Mouse (Mus musculus): ENCODE data around the gene Hdac9. TPM values are rescaled to one million over a fixed set of nuclear protein-coding genes. Genes with fewer than 3 reads are reported as not detected.

Hdac9 gene
- total and polyA plus RNA-seq, 2 experiments from 2014 or later, result 15.6 to 15.7 TPM

DNA sequence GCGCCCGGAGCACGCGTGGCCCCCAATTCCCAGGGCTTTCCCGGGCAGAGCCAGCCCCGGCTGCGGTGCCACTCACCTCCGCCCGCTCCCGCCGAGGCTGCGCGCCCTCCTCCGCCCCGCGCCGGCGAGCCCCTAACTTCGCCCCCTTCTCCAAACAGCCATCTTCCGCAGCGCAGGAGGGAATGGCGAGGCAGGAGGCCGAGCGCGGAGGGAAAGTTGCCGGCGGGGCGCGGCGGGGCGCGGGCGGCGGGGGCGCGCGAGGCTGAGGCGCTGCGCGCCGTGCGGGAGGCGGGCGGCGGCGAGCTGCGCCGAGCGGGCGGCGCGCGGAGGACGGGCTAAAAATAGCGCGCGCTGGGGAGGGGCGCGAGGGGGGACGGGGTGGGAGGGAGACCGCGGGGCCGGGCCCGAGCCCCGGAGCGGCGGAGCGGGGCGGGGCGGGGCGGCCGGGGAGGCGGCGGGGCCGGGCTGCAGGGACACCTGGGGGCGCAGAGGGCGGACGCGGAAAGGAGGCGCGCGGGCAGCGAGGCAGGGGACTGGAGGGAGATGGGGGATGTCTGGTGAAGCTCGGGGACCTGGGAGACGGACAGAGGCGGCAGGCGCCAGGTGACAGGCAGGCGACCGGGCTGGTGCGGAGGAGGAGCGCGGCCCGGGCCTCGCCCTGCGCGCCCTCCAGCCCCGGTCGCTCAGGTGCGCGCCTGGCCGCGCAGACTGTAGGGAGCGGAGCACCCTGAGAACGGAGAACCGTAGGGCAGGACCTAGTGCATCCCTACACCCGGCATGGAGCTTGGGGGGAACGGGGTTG, 10.0 kb downstream of the Hdac9 start:
- no peaks in the 10 kb centered on the region for H3K9me3 ChIP-seq (replicated peaks; ENCODE audit: control insufficient read depth, low read length)
- no peak overlapping the region for H3K27ac ChIP-seq (ENCODE audit: low read depth)
- no peaks in the 10 kb centered on the region for H3K4me1 ChIP-seq (ENCODE audit: control insufficient read depth, insufficient read depth)
- under 1% methylated on average over 88 of the region's 107 CpGs for WGBS
- H3K9ac ChIP-seq (replicated peaks; ENCODE audit: low read depth, low read length), result peak overlapping the region; percentile 61
- peaks cover 13% of the 10 kb centered on the region for H3K27me3 ChIP-seq (ENCODE audit: control insufficient read depth, insufficient read depth, low read length)
- peak overlapping the region; percentile 97 for H3K4me2 ChIP-seq (ENCODE audit: low read depth, low read length)
- DNase-seq (ENCODE audit: low spot score), result peak; percentile 5
- H3K36me3 ChIP-seq (replicated peaks; ENCODE audit: control insufficient read depth, insufficient read depth, low read length), result no peaks in the 10 kb centered on the region
- no peak for TF ChIP-seq CTCF (IDR thresholded peaks at IDR 0.05; ENCODE audit: low read depth)
- TF ChIP-seq EP300 (IDR thresholded peaks at IDR 0.05; ENCODE audit: low read depth), result no peak
- peak; percentile 81 for ATAC-seq (ENCODE audit: insufficient read depth, low read depth)
- peak overlapping the region; percentile 80 for H3K4me3 ChIP-seq (ENCODE audit: low read depth, low read length)

DNA sequence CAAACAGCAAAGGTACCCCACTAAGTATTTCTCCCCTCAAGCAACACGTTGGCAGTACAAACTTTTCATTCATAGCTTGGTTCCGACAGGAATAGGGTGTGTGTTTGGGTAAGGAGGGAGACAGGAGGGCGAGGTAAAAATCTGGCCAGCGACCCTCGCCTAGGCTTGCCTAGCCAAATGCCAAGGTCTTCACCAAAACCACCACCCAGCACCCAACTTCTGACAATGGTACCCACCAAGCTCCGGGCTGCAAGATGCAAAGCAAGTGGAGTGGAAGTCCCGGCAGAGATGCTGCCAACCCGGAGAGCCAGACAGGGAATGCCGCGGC, 10.6 kb downstream of the Hdac9 start:
- Histone ChIP-seq H3K4me3 (ENCODE audit: low read depth, low read length) (peak overlapping the region; percentile 80), H3K9ac (replicated peaks; ENCODE audit: low read depth, low read length) (peak overlapping the region; percentile 61), H3K36me3 (replicated peaks; ENCODE audit: control insufficient read depth, insufficient read depth, low read length) (no peaks in the 10 kb centered on the region), H3K9me3 (replicated peaks; ENCODE audit: control insufficient read depth, low read length) (no peaks in the 10 kb centered on the region), H3K4me2 (ENCODE audit: low read depth, low read length) (peak overlapping the region; percentile 97), H3K27ac (ENCODE audit: low read depth) (no peak overlapping the region), H3K4me1 (ENCODE audit: control insufficient read depth, insufficient read depth) (no peaks in the 10 kb centered on the region), H3K27me3 (ENCODE audit: control insufficient read depth, insufficient read depth, low read length) (peaks cover 13% of the 10 kb centered on the region)
- 2% methylated on average over 9 of the region's 10 CpGs for WGBS
- DNase-seq (ENCODE audit: low spot score) (no peak), ATAC-seq (ENCODE audit: insufficient read depth, low read depth) (no peak)
- TF ChIP-seq EP300 (IDR thresholded peaks at IDR 0.05; ENCODE audit: low read depth) (no peak), CTCF (IDR thresholded peaks at IDR 0.05; ENCODE audit: low read depth) (no peak)

DNA sequence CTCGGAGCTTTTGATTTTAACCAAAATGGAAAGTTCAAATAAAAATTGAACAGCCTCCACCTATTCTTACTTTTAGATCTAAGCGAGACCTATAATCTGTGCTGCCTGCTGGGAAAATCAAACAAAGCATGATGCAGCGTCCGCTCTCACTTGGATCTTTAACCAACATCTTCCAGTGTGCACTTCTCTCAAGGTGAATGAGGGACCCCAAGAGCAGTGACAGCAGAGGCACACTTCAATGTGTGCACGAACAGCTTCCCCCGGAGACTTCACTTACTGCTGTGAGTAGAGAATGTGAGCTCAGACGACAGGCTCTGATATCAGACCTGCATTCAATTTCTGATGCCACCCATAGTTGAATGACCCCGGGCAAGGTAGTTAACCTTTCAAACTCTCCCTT, 16.7 kb downstream of the Hdac9 start:
- Histone ChIP-seq H3K36me3 (replicated peaks; ENCODE audit: control insufficient read depth, insufficient read depth, low read length) (no peaks in the 10 kb centered on the region), H3K9me3 (replicated peaks; ENCODE audit: control insufficient read depth, low read length) (no peaks in the 10 kb centered on the region), H3K9ac (replicated peaks; ENCODE audit: low read depth, low read length) (no peak overlapping the region), H3K27ac (ENCODE audit: low read depth) (no peak overlapping the region), H3K4me2 (ENCODE audit: low read depth, low read length) (no peak overlapping the region), H3K27me3 (ENCODE audit: control insufficient read depth, insufficient read depth, low read length) (no peaks in the 10 kb centered on the region), H3K4me3 (ENCODE audit: low read depth, low read length) (no peak overlapping the region), H3K4me1 (ENCODE audit: control insufficient read depth, insufficient read depth) (no peaks in the 10 kb centered on the region)
- DNase-seq (ENCODE audit: low spot score) (no peak), ATAC-seq (ENCODE audit: insufficient read depth, low read depth) (no peak)
- 87% methylated on average over 8 of the region's 8 CpGs for WGBS
- TF ChIP-seq CTCF (IDR thresholded peaks at IDR 0.05; ENCODE audit: low read depth) (no peak), EP300 (IDR thresholded peaks at IDR 0.05; ENCODE audit: low read depth) (no peak)

DNA sequence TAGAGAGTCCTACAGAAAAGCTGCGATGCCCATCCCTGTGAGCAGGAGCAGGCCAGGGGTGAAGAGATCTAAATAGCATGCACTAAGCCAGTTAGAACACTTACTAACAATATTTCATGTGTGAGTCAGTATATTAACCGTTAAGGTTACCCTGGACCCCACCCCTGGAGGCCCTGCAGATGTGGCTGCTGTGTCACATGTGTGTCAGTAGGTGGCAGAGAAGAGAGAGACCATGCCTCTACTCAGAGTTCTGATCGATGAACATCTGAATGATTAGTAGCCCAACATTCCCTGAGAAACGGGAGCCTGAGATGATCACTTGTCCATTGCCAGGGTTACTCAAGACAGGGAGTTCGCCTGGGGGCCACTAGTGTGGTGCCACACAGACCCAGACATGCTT, 22.0 kb downstream of the Hdac9 start:
- no peaks in the 10 kb centered on the region for H3K36me3 ChIP-seq (replicated peaks; ENCODE audit: control insufficient read depth, insufficient read depth, low read length)
- H3K4me3 ChIP-seq (ENCODE audit: low read depth, low read length), result no peak overlapping the region
- H3K9me3 ChIP-seq (replicated peaks; ENCODE audit: control insufficient read depth, low read length), result no peaks in the 10 kb centered on the region
- H3K27ac ChIP-seq (ENCODE audit: low read depth), result no peak overlapping the region
- WGBS, result 69% methylated on average over 5 of the region's 5 CpGs
- H3K4me2 ChIP-seq (ENCODE audit: low read depth, low read length), result no peak overlapping the region
- ATAC-seq (ENCODE audit: insufficient read depth, low read depth), result no peak
- H3K4me1 ChIP-seq (ENCODE audit: control insufficient read depth, insufficient read depth), result no peaks in the 10 kb centered on the region
- TF ChIP-seq CTCF (IDR thresholded peaks at IDR 0.05; ENCODE audit: low read depth), result no peak
- no peak for TF ChIP-seq EP300 (IDR thresholded peaks at IDR 0.05; ENCODE audit: low read depth)
- H3K9ac ChIP-seq (replicated peaks; ENCODE audit: low read depth, low read length), result no peak overlapping the region
- no peak for DNase-seq (ENCODE audit: low spot score)
- no peaks in the 10 kb centered on the region for H3K27me3 ChIP-seq (ENCODE audit: control insufficient read depth, insufficient read depth, low read length)

DNA sequence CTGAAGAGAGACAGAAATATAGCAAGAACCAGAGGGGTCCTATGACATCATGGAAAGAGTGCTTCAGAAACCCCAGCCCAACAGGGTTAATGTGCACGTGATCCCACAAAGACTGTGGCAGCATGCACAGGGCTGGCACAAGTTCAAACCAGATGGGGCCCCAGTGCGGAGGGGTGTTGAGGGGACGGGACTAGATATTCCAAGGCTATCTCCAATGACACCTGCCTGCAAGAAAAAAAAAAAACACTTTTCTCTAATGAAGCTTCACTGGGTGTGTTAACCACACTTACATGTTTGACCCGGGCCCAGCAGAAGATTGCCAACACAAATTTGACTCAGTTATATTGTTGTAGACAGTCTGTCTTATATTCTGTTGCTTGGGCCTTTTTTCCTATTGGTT, 28.2 kb downstream of the Hdac9 start:
- no peaks in the 10 kb centered on the region for H3K27me3 ChIP-seq (ENCODE audit: control insufficient read depth, insufficient read depth, low read length)
- H3K9ac ChIP-seq (replicated peaks; ENCODE audit: low read depth, low read length), result no peak overlapping the region
- TF ChIP-seq CTCF (IDR thresholded peaks at IDR 0.05; ENCODE audit: low read depth) (no peak), EP300 (IDR thresholded peaks at IDR 0.05; ENCODE audit: low read depth) (no peak)

DNA sequence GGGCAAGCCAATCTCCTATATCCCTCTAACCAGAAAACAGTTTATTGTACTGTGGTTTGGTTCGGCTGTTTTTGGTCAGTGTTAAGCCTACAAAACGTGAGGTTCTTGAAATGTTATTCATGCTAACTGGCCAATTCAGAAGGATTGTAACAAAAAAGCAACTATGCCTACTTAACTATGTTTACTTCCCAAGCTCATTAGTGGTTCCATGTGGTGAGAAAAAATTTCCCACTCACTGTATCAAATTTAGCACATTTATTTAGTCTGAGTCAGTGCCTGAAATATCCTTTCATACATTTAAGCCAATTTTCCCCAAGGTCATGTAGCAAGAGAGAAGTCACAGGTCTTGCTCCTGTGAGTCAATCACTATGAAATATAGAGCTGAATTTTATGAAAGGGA, 42.0 kb downstream of the Hdac9 start:
- no peak for ATAC-seq (ENCODE audit: insufficient read depth, low read depth)

More for the DNA sequence above, 28.2 kb downstream of the Hdac9 start:
- Histone ChIP-seq H3K4me1 (ENCODE audit: control insufficient read depth, insufficient read depth) (no peaks in the 10 kb centered on the region), H3K9me3 (replicated peaks; ENCODE audit: control insufficient read depth, low read length) (no peaks in the 10 kb centered on the region), H3K27ac (ENCODE audit: low read depth) (no peak overlapping the region), H3K4me3 (ENCODE audit: low read depth, low read length) (no peak overlapping the region), H3K36me3 (replicated peaks; ENCODE audit: control insufficient read depth, insufficient read depth, low read length) (no peaks in the 10 kb centered on the region), H3K4me2 (ENCODE audit: low read depth, low read length) (no peak overlapping the region)
- ATAC-seq (ENCODE audit: insufficient read depth, low read depth) (no peak), DNase-seq (ENCODE audit: low spot score) (no peak)
- WGBS, result 41% methylated on average over 4 of the region's 4 CpGs

More for the DNA sequence above, 42.0 kb downstream of the Hdac9 start:
- Histone ChIP-seq H3K9me3 (replicated peaks; ENCODE audit: control insufficient read depth, low read length) (no peaks in the 10 kb centered on the region), H3K27me3 (ENCODE audit: control insufficient read depth, insufficient read depth, low read length) (no peaks in the 10 kb centered on the region), H3K27ac (ENCODE audit: low read depth) (no peak overlapping the region), H3K36me3 (replicated peaks; ENCODE audit: control insufficient read depth, insufficient read depth, low read length) (no peaks in the 10 kb centered on the region), H3K9ac (replicated peaks; ENCODE audit: low read depth, low read length) (no peak overlapping the region), H3K4me2 (ENCODE audit: low read depth, low read length) (no peak overlapping the region), H3K4me3 (ENCODE audit: low read depth, low read length) (no peak overlapping the region), H3K4me1 (ENCODE audit: control insufficient read depth, insufficient read depth) (no peaks in the 10 kb centered on the region)
- TF ChIP-seq CTCF (IDR thresholded peaks at IDR 0.05; ENCODE audit: low read depth) (no peak), EP300 (IDR thresholded peaks at IDR 0.05; ENCODE audit: low read depth) (no peak)
- DNase-seq (ENCODE audit: low spot score), result no peak
- 68% methylated on average over 2 of the region's 2 CpGs for WGBS
